In the genomic region with DNA sequence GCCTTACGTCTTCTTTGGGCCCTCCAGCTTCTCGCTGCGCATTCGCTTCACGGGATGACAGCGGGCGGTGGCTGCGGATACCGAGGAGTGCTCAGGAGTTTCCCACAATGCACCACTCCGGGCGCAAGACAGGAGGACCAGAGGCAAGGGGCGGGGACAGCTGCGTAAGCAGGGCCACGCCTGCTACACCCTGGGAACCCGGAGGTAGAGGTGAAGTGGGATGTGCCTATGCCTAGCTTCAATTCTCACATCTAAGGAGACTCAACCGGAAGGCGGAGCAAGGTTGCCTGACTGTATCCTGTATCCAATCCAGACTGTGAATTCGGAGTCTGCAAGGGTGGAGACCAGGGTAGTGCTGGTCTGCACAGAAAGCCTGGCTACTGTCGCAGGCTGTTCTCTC, we compare ENCODE assay signal across 8 mouse cellular contexts. TPM values are rescaled to one million over a fixed set of nuclear protein-coding genes. Genes with fewer than 3 reads are reported as not detected.
DNase-seq lines count a peak whose midpoint lies in the region; ATAC-seq and TF ChIP-seq lines count a peak whose summit lies in the region.

TSS of gene Cend1 (minus strand) at position 182 of the 400 bp plus-strand sequence.

- TF ChIP-seq POLR2A in thymus, adult 2 months (IDR thresholded peaks at IDR 0.05; ENCODE audit: control insufficient read depth, extremely low read depth, insufficient read depth, low read length, poor library complexity) = no peak

- no peaks in the 10 kb centered on the region for H3K36me3 ChIP-seq in thymus, adult 2 months (ENCODE audit: control insufficient read depth, insufficient read depth, low read length)
- H3K36me3 ChIP-seq in embryonic facial prominence, embryonic 14.5 days (ENCODE audit: control insufficient read depth, insufficient read depth, low read length) = peaks cover 36% of the 10 kb centered on the region
- H3K36me3 ChIP-seq in hindbrain, embryonic 10.5 days = peaks cover 36% of the 10 kb centered on the region

- no peak within 1 kb of the TSS for H3K4me3 ChIP-seq in thymus, adult 2 months (ENCODE audit: control insufficient read depth, insufficient read depth, low read length)
- H3K4me3 ChIP-seq in embryonic facial prominence, embryonic 14.5 days (ENCODE audit: low read depth, low read length) = peak within 1 kb of the TSS; percentile 27
- peak within 1 kb of the TSS; percentile 54 for H3K4me3 ChIP-seq in hindbrain, embryonic 10.5 days

- peaks cover 20% of the 10 kb centered on the region for H3K4me1 ChIP-seq in thymus, adult 2 months (replicated peaks; ENCODE audit: control insufficient read depth, insufficient read depth, low read length)
- peaks cover 9% of the 10 kb centered on the region; the same call in 1 of the 2 replicates for H3K4me1 ChIP-seq in embryonic facial prominence, embryonic 14.5 days (ENCODE audit: control insufficient read depth, insufficient read depth, low read length)
- peaks cover 51% of the 10 kb centered on the region for H3K4me1 ChIP-seq in hindbrain, embryonic 10.5 days (replicated peaks)

- no peaks in the 10 kb centered on the region for H3K9me3 ChIP-seq in embryonic facial prominence, embryonic 14.5 days (ENCODE audit: control insufficient read depth, low read length)
- no peaks in the 10 kb centered on the region for H3K9me3 ChIP-seq in hindbrain, embryonic 10.5 days

- intact Hi-C loops in gastrocnemius, postnatal 36 days (cut with DNase I) = no loop called here

- no peak within 1 kb of the TSS for H3K27ac ChIP-seq in thymus, adult 2 months (ENCODE audit: control insufficient read depth, insufficient read depth, low read length)
- no peak within 1 kb of the TSS; the same call in 1 of the 2 replicates for H3K27ac ChIP-seq in embryonic facial prominence, embryonic 14.5 days (replicated peaks; ENCODE audit: low read depth, low read length)
- peak within 1 kb of the TSS; percentile 77 for H3K27ac ChIP-seq in hindbrain, embryonic 10.5 days

- peak; percentile 38 for DNase-seq in thymus, postnatal 0 days (ENCODE audit: low spot score)
- no peak for DNase-seq in thymus, adult 2 months
- DNase-seq in embryonic facial prominence, embryonic 14.5 days (ENCODE audit: low spot score) = peak; percentile 79
- DNase-seq in hindbrain, embryonic 10.5 days (ENCODE audit: low spot score) = peak; percentile 76
- peak; percentile 81 to 88 for DNase-seq in layer of hippocampus, postnatal 14 days (ENCODE audit: low spot score in 2 of 2)
- peak; percentile 51 for DNase-seq in lung, postnatal 10 days
- DNase-seq in right cerebral cortex, postnatal 36 days (ENCODE audit: low spot score in 2 of 2) = peak; percentile 88 to 93
- no peak for DNase-seq in gastrocnemius, postnatal 36 days

- 71% methylated on average over 19 of the region's 19 CpGs for WGBS in thymus, adult 2 months
- 2% methylated on average over 19 of the region's 19 CpGs for WGBS in embryonic facial prominence, embryonic 14.5 days
- WGBS in hindbrain, embryonic 10.5 days = 3% methylated on average over 19 of the region's 19 CpGs

- no peak for TF ChIP-seq CTCF in thymus, adult 2 months (IDR thresholded peaks at IDR 0.05; ENCODE audit: borderline replicate concordance, control insufficient read depth, extremely low read depth, insufficient read depth, low read length, poor library complexity)

- H3K27me3 ChIP-seq in thymus, adult 2 months (ENCODE audit: control insufficient read depth, insufficient read depth, low read length) = no peaks in the 10 kb centered on the region
- H3K27me3 ChIP-seq in embryonic facial prominence, embryonic 14.5 days (replicated peaks; ENCODE audit: control insufficient read depth, insufficient read depth, low read length) = no peaks in the 10 kb centered on the region
- peaks cover 9% of the 10 kb centered on the region; the same call in 1 of the 2 replicates for H3K27me3 ChIP-seq in hindbrain, embryonic 10.5 days (ENCODE audit: insufficient read depth, poor library complexity, severe bottlenecking)

- H3K9ac ChIP-seq in embryonic facial prominence, embryonic 14.5 days (ENCODE audit: low read depth, low read length) = no peak within 1 kb of the TSS; the same call in 1 of the 2 replicates

- peak within 1 kb of the TSS; percentile 47 for H3K4me2 ChIP-seq in embryonic facial prominence, embryonic 14.5 days (ENCODE audit: low read depth, low read length)

- peak; percentile 81 for ATAC-seq in embryonic facial prominence, embryonic 14.5 days (ENCODE audit: low read depth)

RNA-seq across cellular contexts. Expression of gene Cend1, which starts in this region (rescaled TPM):
- 0.24 and 0.26 TPM in 2 replicates for polyA plus RNA-seq in thymus, postnatal 0 days (2015; fragmentation: Nextera tagmentation; extraction: Ambion mirVana)
- polyA plus RNA-seq in thymus, adult 2 months (2012; rRNA removed) = 0.43 and 0.63 TPM in 2 replicates
- 2.8 and 4.5 TPM in 2 replicates for polyA plus RNA-seq in embryonic facial prominence, embryonic 14.5 days (2014; fragmentation: Nextera tagmentation; extraction: Ambion mirVana)
- polyA plus RNA-seq in hindbrain, embryonic 10.5 days (2016; fragmentation: Nextera tagmentation; extraction: Ambion mirVana) = 11.5 and 21.9 TPM in 2 replicates
- 100 to 1,000 TPM; 332 to 341 TPM for total RNA-seq in layer of hippocampus, postnatal 14 days (2021)
- under 1 TPM; 0.20 to 0.39 TPM for total RNA-seq in gastrocnemius, postnatal 36 days (2021)

Comparison
In these comparisons a context has a peak if more than half of its experiments do, and no peak if none do; other contexts are left out.
1. RNA of gene Cend1 (total RNA-seq): 332 to 341 TPM in layer of hippocampus, postnatal 14 days; 0.20 to 0.39 TPM in gastrocnemius, postnatal 36 days; every median in the first group is over 100 times any median in the second.
2. Peak in DNase-seq in thymus, postnatal 0 days; RNA of the gene not detected or under 1 TPM.
3. DNase-seq: peak in embryonic facial prominence, embryonic 14.5 days (single experiment), hindbrain, embryonic 10.5 days (single experiment), layer of hippocampus, postnatal 14 days (2 of 2), lung, postnatal 10 days (single experiment) and right cerebral cortex, postnatal 36 days (2 of 2); none in thymus, adult 2 months (single experiment) and gastrocnemius, postnatal 36 days (0 of 2).